Mouse (Mus musculus) cerebral cortex, adult 2 months (tissue): ENCODE measurements around the gene Fem1a.

ENCODE experiments used
- WGBS: fragments of 180-500 bp; shearing (Covaris S2); methylation state at CpG from one replicate; pipeline ENCODE4 v1.1.7; 2018; 5-methylcytosine and 5-hydroxymethylcytosine counted together

Fem1a gene

GRCm38 (mm10) chr17:56255429-56255828, 1.2 kb upstream of the Fem1a start:
- WGBS: 8% methylated on average over 9 of the region's 9 CpGs

- under 1% methylated on average over 32 of the region's 32 CpGs for WGBS
These were observed 759 bp upstream of the Fem1a start for GRCm38 (mm10) chr17:56255863-56256238.

GRCm38 (mm10) chr17:56257181-56257894, 728 bp downstream of the Fem1a start:
- WGBS: 5% methylated on average over 52 of the region's 58 CpGs

- 91% methylated on average over 19 of the region's 19 CpGs for WGBS
These were observed 1.7 kb downstream of the Fem1a start for GRCm38 (mm10) chr17:56258269-56258668.

- 34% methylated on average over 2 of the region's 2 CpGs for WGBS
These were observed 2.2 kb downstream of the Fem1a start for GRCm38 (mm10) chr17:56258812-56259211.

- WGBS: 81% methylated on average over 10 of the region's 10 CpGs
These were observed 2.9 kb downstream of the Fem1a start for GRCm38 (mm10) chr17:56259301-56260037.

- 50% methylated on average over 3 of the region's 3 CpGs for WGBS
These were observed 4.6 kb downstream of the Fem1a start for GRCm38 (mm10) chr17:56261166-56261565.

- 56% methylated on average over 3 of the region's 3 CpGs for WGBS
These were observed 6.1 kb downstream of the Fem1a start for GRCm38 (mm10) chr17:56262645-56263094.

- WGBS: 18% methylated on average over 8 of the region's 8 CpGs
These were observed 7.4 kb downstream of the Fem1a start for GRCm38 (mm10) chr17:56264020-56264419.

GRCm38 (mm10) chr17:56265011-56265410, 8.4 kb downstream of the Fem1a start:
- WGBS: 85% methylated on average over 4 of the region's 4 CpGs

- WGBS: 53% methylated on average over 3 of the region's 3 CpGs
These were observed 9.3 kb downstream of the Fem1a start for GRCm38 (mm10) chr17:56265869-56266268.

GRCm38 (mm10) chr17:56266271-56266670, 9.7 kb downstream of the Fem1a start:
- 22% methylated on average over 3 of the region's 3 CpGs for WGBS

- 15% methylated on average over 12 of the region's 12 CpGs for WGBS
These were observed 12.6 kb downstream of the Fem1a start for GRCm38 (mm10) chr17:56269153-56269630.

GRCm38 (mm10) chr17:56269741-56270140, 13.1 kb downstream of the Fem1a start:
- WGBS: 73% methylated on average over 3 of the region's 3 CpGs

GRCm38 (mm10) chr17:56271609-56272253, 15.1 kb downstream of the Fem1a start:
- WGBS: 68% methylated on average over 12 of the region's 12 CpGs

- WGBS: 74% methylated on average over 3 of the region's 3 CpGs
These were observed 16.0 kb downstream of the Fem1a start for GRCm38 (mm10) chr17:56272644-56273043.

- 79% methylated on average over 7 of the region's 7 CpGs for WGBS
These were observed 16.9 kb downstream of the Fem1a start for GRCm38 (mm10) chr17:56273482-56273881.

- WGBS: 91% methylated on average over 5 of the region's 5 CpGs
These were observed 17.4 kb downstream of the Fem1a start for GRCm38 (mm10) chr17:56273986-56274385.

GRCm38 (mm10) chr17:56275842-56276480, 19.4 kb downstream of the Fem1a start:
- WGBS: 16% methylated on average over 5 of the region's 5 CpGs

- 2% methylated on average over 17 of the region's 21 CpGs for WGBS
These were observed 20.3 kb downstream of the Fem1a start, which contains the start of gene Ticam1 for GRCm38 (mm10) chr17:56276643-56277566. TSS of gene Ticam1 (minus strand) at chr17:56276786.

GRCm38 (mm10) chr17:56277567-56277893, 20.9 kb downstream of the Fem1a start:
- 48% methylated on average over 2 of the region's 2 CpGs for WGBS
